Mouse (Mus musculus): ENCODE measurements at regions not wholly inside any gene's neighbourhood (a gene's known extent, or its start where the extent isn't known, plus 50 kb on each side); places are given as distances from the start of the nearest gene placed in this dataset.

DNA sequence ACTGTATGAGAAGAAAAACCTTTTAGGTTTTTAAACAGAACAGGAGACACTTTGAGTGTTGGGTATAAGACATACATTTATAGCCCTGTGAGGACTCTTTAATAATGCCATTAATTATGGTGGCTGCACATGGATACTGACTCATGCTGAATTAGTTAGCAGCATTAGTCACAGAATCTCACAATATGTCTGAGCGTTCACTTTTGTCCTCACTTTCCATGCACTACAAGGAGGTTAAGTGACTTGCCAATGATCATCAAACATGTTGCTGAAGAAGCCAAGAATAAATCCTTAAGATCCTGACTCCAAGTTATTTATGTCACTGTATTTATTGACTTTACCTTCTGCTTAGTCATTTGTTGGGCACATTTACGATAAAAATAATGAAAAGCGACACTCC, 105.6 kb upstream of the Atxn7l3b start:
- WGBS = 35% methylated on average over 3 of the region's 3 CpGs
- Histone ChIP-seq H3K4me3 (no peak overlapping the region), H3K4me1 (replicated peaks) (0 out of 2 replicates have a peak, but pooled peaks cover 5% of the 10 kb centered on the region), H3K27me3 (no peaks in the 10 kb centered on the region), H3K36me3 (no peaks in the 10 kb centered on the region), H3K9ac (no peak overlapping the region), H3K27ac (replicated peaks) (no peak overlapping the region), H3K9me3 (no peaks in the 10 kb centered on the region), H3K4me2 (no peak overlapping the region)
- ATAC-seq (ENCODE audit: low read depth) = no peak

DNA sequence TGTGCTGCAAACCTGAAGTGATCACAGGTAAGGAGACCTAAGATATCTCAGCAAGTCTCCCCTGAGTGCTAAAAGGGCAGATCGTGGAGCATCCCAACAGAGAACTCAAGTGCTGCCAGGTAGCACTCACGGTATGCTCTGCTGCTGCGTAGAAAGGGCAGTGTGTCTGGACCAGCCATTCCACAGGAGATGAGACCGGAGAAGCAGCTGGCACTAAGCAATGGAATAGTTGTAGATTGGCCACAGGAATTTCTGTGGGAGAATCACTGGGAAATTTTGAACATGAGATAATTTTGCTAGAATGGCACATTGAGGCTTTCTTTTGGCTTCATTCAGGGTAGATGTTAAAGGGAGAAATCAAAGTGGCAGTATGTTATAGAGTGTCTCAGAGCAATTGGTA, 104.1 kb upstream of the Atxn7l3b start:
- Histone ChIP-seq H3K27ac (replicated peaks) (no peak overlapping the region), H3K4me2 (no peak overlapping the region), H3K9ac (no peak overlapping the region), H3K27me3 (no peaks in the 10 kb centered on the region), H3K4me1 (replicated peaks) (0 out of 2 replicates have a peak, but pooled peaks cover 8% of the 10 kb centered on the region), H3K9me3 (no peaks in the 10 kb centered on the region), H3K36me3 (no peaks in the 10 kb centered on the region), H3K4me3 (no peak overlapping the region)
- no peak for ATAC-seq (ENCODE audit: low read depth)
- WGBS = 92% methylated on average over 4 of the region's 4 CpGs

DNA sequence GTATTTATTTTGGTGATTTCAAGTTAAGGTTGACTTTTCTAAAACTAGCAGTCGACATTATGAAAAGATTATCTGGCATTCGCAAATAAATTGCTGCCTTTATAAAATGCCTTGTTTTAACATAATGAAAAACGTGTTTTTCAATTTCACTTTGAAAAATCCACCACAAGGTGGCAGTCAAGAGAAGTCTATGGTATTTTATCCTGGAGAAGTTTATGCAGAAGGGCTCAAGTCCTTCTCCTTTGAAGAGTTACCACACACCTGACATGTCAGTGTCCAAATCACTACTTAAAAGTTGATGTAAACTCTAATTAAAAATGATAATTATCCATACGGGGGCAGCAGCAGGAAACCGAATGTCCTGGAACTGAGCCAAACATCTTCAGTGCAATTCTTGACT, 98.5 kb upstream of the Atxn7l3b start:
- no peaks in the 10 kb centered on the region for H3K9me3 ChIP-seq
- H3K4me1 ChIP-seq (replicated peaks) = 0 out of 2 replicates have a peak, but pooled peaks cover 5% of the 10 kb centered on the region
- no peak overlapping the region for H3K9ac ChIP-seq
- no peaks in the 10 kb centered on the region for H3K27me3 ChIP-seq
- H3K36me3 ChIP-seq = no peaks in the 10 kb centered on the region
- no peak overlapping the region for H3K4me3 ChIP-seq
- no peak for ATAC-seq (ENCODE audit: low read depth)
- no peak overlapping the region for H3K27ac ChIP-seq (replicated peaks)
- WGBS = 12% methylated on average over 5 of the region's 5 CpGs
- no peak overlapping the region for H3K4me2 ChIP-seq

DNA sequence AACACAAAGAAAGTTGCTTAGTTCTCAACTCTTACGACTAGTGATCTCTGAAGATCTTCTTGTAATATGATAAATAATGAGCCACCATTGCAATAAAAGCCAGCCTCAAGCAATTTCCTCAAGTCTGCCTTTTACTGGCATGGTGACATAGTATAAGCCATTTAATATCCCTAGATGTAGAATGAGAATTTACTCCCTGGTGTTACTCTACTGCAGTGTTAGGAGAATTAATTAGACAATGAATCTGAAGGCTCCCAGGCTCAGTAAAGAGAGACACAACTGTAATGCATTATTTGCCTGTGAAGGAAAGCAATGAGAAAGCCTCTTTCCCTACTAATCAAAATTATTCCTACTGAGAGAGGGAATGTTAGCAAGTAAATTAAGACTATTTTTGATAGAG, 95.8 kb upstream of the Atxn7l3b start:
- no peak overlapping the region for H3K9ac ChIP-seq
- H3K36me3 ChIP-seq = no peaks in the 10 kb centered on the region
- no peaks in the 10 kb centered on the region for H3K27me3 ChIP-seq
- H3K4me1 ChIP-seq (replicated peaks) = 0 out of 2 replicates have a peak, but pooled peaks cover 5% of the 10 kb centered on the region
- peak; percentile 85 for ATAC-seq (ENCODE audit: low read depth)
- H3K27ac ChIP-seq (replicated peaks) = no peak overlapping the region
- WGBS = 58% methylated on average over 1 of the region's 1 CpGs
- H3K4me3 ChIP-seq = no peak overlapping the region
- no peak overlapping the region for H3K4me2 ChIP-seq
- H3K9me3 ChIP-seq = no peaks in the 10 kb centered on the region

DNA sequence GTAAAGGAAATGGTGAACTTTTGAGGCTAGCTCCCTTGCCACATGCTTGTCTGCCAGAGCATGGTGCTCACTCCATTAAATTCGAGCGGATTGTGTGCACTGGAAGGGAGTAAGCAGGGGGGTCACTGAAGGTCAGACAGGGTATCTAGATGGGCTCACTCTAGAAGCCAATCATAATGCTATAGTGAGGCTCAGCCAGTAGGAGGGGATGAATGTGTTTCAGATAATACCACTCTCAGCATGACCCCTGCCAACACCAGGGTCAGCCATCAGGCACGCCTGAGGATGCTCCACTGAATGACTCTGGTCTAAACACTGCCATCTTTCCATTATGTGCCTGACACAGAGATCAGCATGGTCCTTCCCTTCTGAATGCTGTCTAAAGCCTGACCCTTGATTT, 80.3 kb upstream of the Atxn7l3b start:
- ATAC-seq (ENCODE audit: low read depth) = no peak
- Histone ChIP-seq H3K27me3 (no peaks in the 10 kb centered on the region), H3K36me3 (no peaks in the 10 kb centered on the region), H3K4me1 (replicated peaks) (0 out of 2 replicates have a peak, but pooled peaks cover 4% of the 10 kb centered on the region), H3K27ac (replicated peaks) (no peak overlapping the region), H3K4me3 (no peak overlapping the region), H3K9ac (no peak overlapping the region), H3K9me3 (no peaks in the 10 kb centered on the region), H3K4me2 (no peak overlapping the region)
- 28% methylated on average over 3 of the region's 3 CpGs for WGBS

DNA sequence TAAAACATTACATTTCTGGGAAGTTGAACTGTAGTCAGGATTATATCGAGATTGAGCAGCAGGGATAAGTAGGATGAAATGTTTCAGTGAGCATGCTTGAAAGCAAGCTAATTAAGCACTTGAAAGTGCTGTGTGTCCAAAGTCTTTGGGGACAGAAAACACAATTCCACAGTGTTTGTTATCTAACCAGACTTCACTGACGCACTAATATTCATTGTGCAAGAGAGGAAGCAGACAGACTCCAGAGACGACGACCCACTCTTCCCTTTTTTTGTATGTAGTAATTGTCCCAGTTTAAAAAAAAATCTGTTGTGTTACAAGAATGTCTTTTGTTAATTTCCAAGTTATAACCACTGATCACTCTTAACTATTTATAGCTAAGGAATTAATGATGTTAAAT, 61.9 kb upstream of the Atxn7l3b start:
- Histone ChIP-seq H3K27me3 (no peaks in the 10 kb centered on the region), H3K9me3 (no peaks in the 10 kb centered on the region), H3K27ac (replicated peaks) (no peak overlapping the region), H3K4me1 (replicated peaks) (no peaks in the 10 kb centered on the region), H3K4me3 (no peak overlapping the region), H3K36me3 (no peaks in the 10 kb centered on the region), H3K4me2 (no peak overlapping the region), H3K9ac (no peak overlapping the region)
- WGBS = 80% methylated on average over 4 of the region's 4 CpGs
- ATAC-seq (ENCODE audit: low read depth) = no peak

DNA sequence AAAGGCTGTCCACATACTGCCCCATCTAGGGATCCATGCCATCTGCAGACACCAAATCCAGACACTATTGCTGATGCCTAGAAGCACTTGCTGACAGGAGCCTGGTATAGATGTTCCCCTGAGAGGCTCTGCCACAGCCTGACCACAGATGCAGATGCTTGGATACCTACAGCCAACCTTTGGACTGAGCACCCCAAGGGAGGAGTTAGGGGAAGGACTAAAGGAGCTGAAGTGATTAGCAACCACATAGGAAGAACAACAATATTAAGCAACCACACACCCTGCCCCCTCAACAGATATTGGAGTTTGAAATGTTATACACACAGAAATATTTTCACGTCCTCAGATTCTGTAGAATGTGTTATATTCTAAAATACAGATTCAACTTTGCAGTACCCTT, 53.9 kb upstream of the Atxn7l3b start:
- no peak overlapping the region for H3K4me3 ChIP-seq
- H3K4me1 ChIP-seq (replicated peaks) = no peaks in the 10 kb centered on the region
- no peak overlapping the region for H3K9ac ChIP-seq
- H3K27me3 ChIP-seq = no peaks in the 10 kb centered on the region
- H3K4me2 ChIP-seq = no peak overlapping the region
- H3K36me3 ChIP-seq = no peaks in the 10 kb centered on the region
- WGBS = 86% methylated on average over 1 of the region's 1 CpGs
- no peaks in the 10 kb centered on the region for H3K9me3 ChIP-seq
- ATAC-seq (ENCODE audit: low read depth) = no peak
- H3K27ac ChIP-seq (replicated peaks) = no peak overlapping the region

Measured in neural tube, embryonic 13.5 days (tissue).